ENCODE assay signal across 7 mouse cellular contexts in genomic region chr3:90294064-90294440, GRCm38 (mm10). TPM values are rescaled to one million over a fixed set of nuclear protein-coding genes. Genes with fewer than 3 reads are reported as not detected.
DNase-seq lines count a peak whose midpoint lies in the region; ATAC-seq and TF ChIP-seq lines count a peak whose summit lies in the region.

No protein-coding gene starts in this region.

- H3K9ac ChIP-seq in hindbrain, embryonic 13.5 days: peak overlapping the region; percentile 92
- H3K9ac ChIP-seq in midbrain, embryonic 13.5 days (replicated peaks): peak overlapping the region; percentile 88

- no peaks in the 10 kb centered on the region for H3K9me3 ChIP-seq in hindbrain, embryonic 13.5 days
- H3K9me3 ChIP-seq in midbrain, embryonic 13.5 days: no peaks in the 10 kb centered on the region

- TF ChIP-seq POLR2A in spleen, adult 2 months (IDR thresholded peaks at IDR 0.05; ENCODE audit: low read depth, low read length): no peak

- H3K27ac ChIP-seq in spleen, adult 2 months (ENCODE audit: insufficient read depth, low read length): peak overlapping the region; percentile 64
- peak overlapping the region; percentile 97 for H3K27ac ChIP-seq in hindbrain, embryonic 13.5 days
- H3K27ac ChIP-seq in midbrain, embryonic 13.5 days: peak overlapping the region; percentile 98

- H3K4me2 ChIP-seq in hindbrain, embryonic 13.5 days: peak overlapping the region; percentile 93
- peak overlapping the region; percentile 89 for H3K4me2 ChIP-seq in midbrain, embryonic 13.5 days (replicated peaks)

- peak overlapping the region; percentile 85 for H3K4me3 ChIP-seq in spleen, adult 2 months (ENCODE audit: extremely low read depth, insufficient read depth, insufficient read length)
- H3K4me3 ChIP-seq in hindbrain, embryonic 13.5 days: peak overlapping the region; percentile 76
- peak overlapping the region; percentile 77 for H3K4me3 ChIP-seq in midbrain, embryonic 13.5 days (replicated peaks)

- H3K4me1 ChIP-seq in spleen, adult 2 months (ENCODE audit: control insufficient read depth, insufficient read depth, insufficient read length): peaks cover 8% of the 10 kb centered on the region; the same call in 1 of the 2 replicates
- peaks cover 40% of the 10 kb centered on the region for H3K4me1 ChIP-seq in hindbrain, embryonic 13.5 days (replicated peaks)
- H3K4me1 ChIP-seq in midbrain, embryonic 13.5 days (replicated peaks): peaks cover 36% of the 10 kb centered on the region

- 11% methylated on average over 11 of the region's 11 CpGs for WGBS in spleen, adult 2 months
- WGBS in hindbrain, embryonic 13.5 days: 2% methylated on average over 11 of the region's 11 CpGs
- WGBS in midbrain, embryonic 13.5 days: 2% methylated on average over 11 of the region's 11 CpGs

- H3K27me3 ChIP-seq in spleen, adult 2 months (ENCODE audit: control insufficient read depth, insufficient read depth, low read length): no peaks in the 10 kb centered on the region
- H3K27me3 ChIP-seq in hindbrain, embryonic 13.5 days: no peaks in the 10 kb centered on the region
- no peaks in the 10 kb centered on the region for H3K27me3 ChIP-seq in midbrain, embryonic 13.5 days

- TF ChIP-seq CTCF in spleen, adult 2 months (IDR thresholded peaks at IDR 0.05; ENCODE audit: extremely low read depth, insufficient read depth, insufficient read length, insufficient replicate concordance): no peak

- DNase-seq in spleen, adult 2 months (ENCODE audit: low read depth in 1 of 2, low spot score in 2 of 2): no peak
- no peak for DNase-seq in spleen, postnatal 4 days (ENCODE audit: low spot score in 2 of 2)
- DNase-seq in embryo, embryonic 10 days (ENCODE audit: low spot score): peak; percentile 14
- no peak for DNase-seq in T-cell, adult 2 months (ENCODE audit: low spot score)

- no peaks in the 10 kb centered on the region for H3K36me3 ChIP-seq in spleen, adult 2 months (ENCODE audit: control insufficient read depth, insufficient read depth, low read length)
- no peaks in the 10 kb centered on the region for H3K36me3 ChIP-seq in hindbrain, embryonic 13.5 days
- no peaks in the 10 kb centered on the region for H3K36me3 ChIP-seq in midbrain, embryonic 13.5 days

- no peak for ATAC-seq in hindbrain, embryonic 13.5 days (ENCODE audit: low FRiP score)
- ATAC-seq in midbrain, embryonic 13.5 days: no peak
- no peak for ATAC-seq in cerebellum, adult (ENCODE audit: insufficient number of reproducible peaks, low FRiP score, low TSS enrichment)

RNA-seq across cellular contexts. Expression of gene Gatad2b, which starts 1.1 kb away (rescaled TPM):
- 24.2 and 26.9 TPM in 2 replicates for polyA plus RNA-seq in spleen, adult 2 months (2012; rRNA removed)
- polyA plus RNA-seq in hindbrain, embryonic 13.5 days (2015; fragmentation: Nextera tagmentation; extraction: Ambion mirVana): 16.0 and 17.0 TPM in 2 replicates
- polyA plus RNA-seq in midbrain, embryonic 13.5 days (2015; fragmentation: Nextera tagmentation; extraction: Ambion mirVana): 15.1 and 16.0 TPM in 2 replicates

RNA-seq across cellular contexts. Expression of gene Dennd4b, which starts 29.1 kb away (rescaled TPM):
- 155 and 178 TPM in 2 replicates for polyA plus RNA-seq in spleen, adult 2 months (2012; rRNA removed)
- 4.6 and 5.7 TPM in 2 replicates for polyA plus RNA-seq in hindbrain, embryonic 13.5 days (2015; fragmentation: Nextera tagmentation; extraction: Ambion mirVana)
- polyA plus RNA-seq in midbrain, embryonic 13.5 days (2015; fragmentation: Nextera tagmentation; extraction: Ambion mirVana): 5.9 and 6.6 TPM in 2 replicates

RNA-seq across cellular contexts. Expression of gene Crtc2, which starts 40.1 kb away (rescaled TPM):
- 103 and 105 TPM in 2 replicates for polyA plus RNA-seq in spleen, adult 2 months (2012; rRNA removed)
- polyA plus RNA-seq in hindbrain, embryonic 13.5 days (2015; fragmentation: Nextera tagmentation; extraction: Ambion mirVana): 18.8 and 19.8 TPM in 2 replicates
- 16.9 and 21.4 TPM in 2 replicates for polyA plus RNA-seq in midbrain, embryonic 13.5 days (2015; fragmentation: Nextera tagmentation; extraction: Ambion mirVana)

RNA-seq across cellular contexts. Expression of gene Slc39a1, which starts 46.1 kb away (rescaled TPM):
- polyA plus RNA-seq in spleen, adult 2 months (2012; rRNA removed): 40.5 and 43.3 TPM in 2 replicates
- polyA plus RNA-seq in hindbrain, embryonic 13.5 days (2015; fragmentation: Nextera tagmentation; extraction: Ambion mirVana): 52.7 and 54.9 TPM in 2 replicates
- polyA plus RNA-seq in midbrain, embryonic 13.5 days (2015; fragmentation: Nextera tagmentation; extraction: Ambion mirVana): 57.0 and 60.9 TPM in 2 replicates

RNA-seq across cellular contexts. Expression of gene Creb3l4, which starts 50.7 kb away (rescaled TPM):
- 0.21 and 0.56 TPM in 2 replicates for polyA plus RNA-seq in spleen, adult 2 months (2012; rRNA removed)
- 3.0 TPM in 2 replicates for polyA plus RNA-seq in hindbrain, embryonic 13.5 days (2015; fragmentation: Nextera tagmentation; extraction: Ambion mirVana)
- polyA plus RNA-seq in midbrain, embryonic 13.5 days (2015; fragmentation: Nextera tagmentation; extraction: Ambion mirVana): 3.3 and 3.4 TPM in 2 replicates

Comparison
In these comparisons a context has a peak if more than half of its experiments do, and no peak if none do; other contexts are left out.
1. RNA of gene Dennd4b, which starts 29.1 kb away (polyA plus RNA-seq): 155 to 178 TPM in spleen, adult 2 months; 5.9 to 6.6 TPM in midbrain, embryonic 13.5 days and 4.6 to 5.7 TPM in hindbrain, embryonic 13.5 days; every median in the first group is over 10 times any median in the second.
2. Peak in every context shown above with its lines, with median percentiles within 50 percentile points of each other: H3K27ac ChIP-seq and H3K4me3 ChIP-seq.